Mouse (Mus musculus) ES-E14 (cell line): ENCODE measurements at regions not wholly inside any gene's neighbourhood (a gene's known extent, or its start where the extent isn't known, plus 50 kb on each side); places are given as distances from the start of the nearest gene placed in this dataset.

Experiments used
- CHD2 ChIP-seq: IDR thresholded peaks from 2 replicates; pipeline ENCODE4 v1.6.1; 2014; ENCODE audit warnings: mild to moderate bottlenecking, low read depth, low read length, inconsistent platforms
- HCFC1 ChIP-seq: IDR thresholded peaks from 2 replicates; pipeline ENCODE4 v1.6.1; 2012; ENCODE audit warnings: low read length, inconsistent platforms, borderline replicate concordance; ENCODE audit not compliant: insufficient read depth
- MAFK ChIP-seq: IDR thresholded peaks from 2 replicates; pipeline ENCODE4 v1.6.1; 2014; ENCODE audit warnings: mild to moderate bottlenecking, low read depth, low read length, inconsistent platforms; ENCODE audit not compliant: insufficient read depth
- ZC3H11A ChIP-seq: IDR thresholded peaks from 2 replicates; pipeline ENCODE4 v1.6.1; 2012; ENCODE audit warnings: low read depth, mild to moderate bottlenecking, inconsistent platforms, low read length, borderline replicate concordance
- ZNF384 ChIP-seq: IDR thresholded peaks from 2 replicates; pipeline ENCODE4 v1.6.1; 2012; ENCODE audit warnings: low read depth, low read length, inconsistent platforms

- TF ChIP-seq CHD2 (no peak), HCFC1 (no peak), MAFK (no peak), ZNF384 (no peak), ZC3H11A (no peak)
Measured at GRCm38 (mm10) chr6:32715137-32715536, 127.1 kb upstream of the Plxna4 start.
